Mouse (Mus musculus) layer of hippocampus, postnatal 25 days (tissue): ENCODE results near the gene Kdm6b. TPM values are rescaled to one million over a fixed set of nuclear protein-coding genes. Genes with fewer than 3 reads are reported as not detected.
A peak's percentile ranks its signal among the peaks of the same experiment; 100 is the strongest.

Experiments
- DNase-seq, 2 experiments: peaks; one replicate each; pipeline ENCODE4 v3.0.0; 2022; ENCODE audit warnings: mixed read lengths in 2 of 2, low spot score in 1 of 2; ENCODE audit errors: extremely low spot score in 1 of 2
- total RNA-seq, 2 experiments: library from RNA; stranded (reverse); gene quantifications; 2 replicates each; pipeline ENCODE4 v1.2.3; 2021

Kdm6b gene
- 10 to 100 TPM; 28.5 to 41.2 TPM for total RNA-seq

DNA sequence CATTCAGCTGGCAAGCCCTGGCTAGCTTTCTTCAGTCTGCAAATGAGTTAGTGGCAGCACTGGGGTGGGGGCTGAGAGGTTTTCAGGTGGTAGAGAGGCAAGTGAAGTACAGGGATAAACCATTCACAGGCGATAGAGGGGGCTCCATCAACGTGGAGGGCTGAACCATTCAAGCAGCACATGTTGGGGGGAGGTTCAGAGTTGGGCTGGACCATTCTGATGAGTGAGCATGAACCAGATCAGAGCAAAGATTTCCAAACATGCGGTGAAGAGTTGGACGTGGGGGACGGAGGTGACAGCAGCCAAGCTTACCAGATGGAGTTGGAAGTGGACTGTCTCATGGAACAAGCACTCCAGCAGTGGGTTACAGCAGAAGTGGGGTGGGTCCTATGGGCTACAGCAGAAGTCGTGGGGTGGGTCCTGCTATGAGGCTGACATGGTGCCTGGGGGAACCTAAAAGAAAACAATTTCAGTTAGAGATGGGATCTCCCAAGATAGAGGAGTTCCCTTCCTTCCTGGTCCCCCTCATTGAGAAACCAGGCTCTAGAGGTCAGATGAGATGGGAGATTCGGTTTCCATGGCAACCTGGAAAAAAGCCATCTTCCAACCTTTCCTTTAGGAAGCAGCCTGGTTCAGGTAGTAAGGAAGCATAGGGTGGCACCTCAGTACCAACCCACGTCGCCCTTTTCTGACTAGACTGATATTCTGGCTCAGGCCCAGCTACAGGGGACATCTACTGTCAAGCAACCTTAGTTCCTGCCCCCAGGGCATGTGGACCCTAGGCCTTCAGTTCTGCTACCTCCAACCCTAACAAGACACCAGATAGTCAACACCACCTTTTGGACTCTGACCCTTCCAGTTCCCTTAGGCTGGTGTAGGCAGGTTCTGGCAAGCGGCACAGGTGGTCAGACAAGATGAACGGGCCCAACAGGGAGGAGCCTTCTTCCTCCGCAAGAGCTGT, at the start of gene Kdm6b:
TSS of gene Kdm6b (minus strand) at position 455 of the 961 bp plus-strand sequence.
- peak in 1 of 2 experiments; percentile 48 for DNase-seq

DNA sequence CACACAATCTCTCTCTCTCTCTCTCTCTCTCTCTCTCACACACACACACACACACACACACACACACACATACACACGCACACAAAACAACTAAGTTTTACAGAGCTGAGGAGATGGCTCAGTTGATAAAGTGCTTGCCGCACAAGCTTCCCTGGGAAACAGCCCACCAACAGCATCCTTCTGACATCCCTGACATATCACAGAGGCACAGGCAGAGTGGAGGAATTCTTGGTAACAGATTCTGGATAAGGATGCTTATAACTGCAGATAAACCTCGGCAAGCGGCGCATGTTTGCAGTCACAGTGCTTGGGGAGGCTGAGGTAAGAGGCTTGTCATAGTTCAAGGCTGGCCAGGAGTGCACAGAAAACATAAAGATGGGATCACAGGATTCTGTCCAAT, 48.1 kb upstream of the Kdm6b start:
- DNase-seq = no peak

DNA sequence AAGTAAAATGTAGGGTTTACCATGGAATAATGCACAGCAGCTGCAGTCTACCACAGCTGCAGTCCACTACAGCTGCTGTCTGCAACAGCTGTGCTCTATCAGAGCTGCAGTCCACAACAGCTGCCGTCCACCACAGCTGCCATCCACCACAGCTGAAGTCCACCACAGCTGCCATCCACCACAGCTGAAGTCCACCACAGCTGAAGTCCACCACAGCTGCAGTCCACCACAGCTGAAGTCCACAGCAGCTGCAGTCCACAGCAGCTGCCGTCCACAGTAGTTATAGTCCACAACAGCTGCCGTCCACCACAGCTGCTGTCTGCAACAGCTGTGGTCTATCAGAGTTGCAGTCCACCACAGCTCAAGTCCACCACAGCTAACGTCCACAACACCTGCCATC, 46.4 kb upstream of the Kdm6b start:
- no peak for DNase-seq

DNA sequence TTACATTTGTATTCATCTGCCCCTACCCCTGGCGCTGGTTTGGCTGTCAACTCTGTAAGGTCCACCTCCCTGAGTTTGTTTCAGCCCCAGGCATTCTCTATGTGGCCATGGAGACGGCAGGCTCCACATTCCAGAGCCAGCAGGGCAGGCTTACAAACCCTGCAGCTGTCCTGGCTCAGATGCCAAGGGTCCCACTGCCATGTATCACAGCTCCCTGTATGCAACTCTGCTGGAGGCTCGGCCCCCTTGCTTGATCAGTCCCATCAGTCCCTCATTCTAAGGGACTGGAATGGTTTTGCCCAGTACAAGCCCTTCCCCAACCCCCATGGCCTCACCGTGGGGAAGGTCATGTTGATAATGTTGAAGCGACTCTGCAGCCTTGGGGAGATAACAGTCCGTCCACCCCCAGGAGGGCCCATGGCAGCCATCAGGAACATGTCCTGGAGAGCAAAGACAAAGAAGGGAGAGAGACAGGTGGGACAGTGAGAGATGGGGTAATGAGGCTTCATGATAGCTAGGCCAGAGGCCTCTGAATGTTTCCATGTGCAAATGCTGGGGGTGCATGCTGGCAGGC, 43.6 kb upstream of the Kdm6b start:
- peak in 1 of 2 experiments; percentile 5 for DNase-seq

DNA sequence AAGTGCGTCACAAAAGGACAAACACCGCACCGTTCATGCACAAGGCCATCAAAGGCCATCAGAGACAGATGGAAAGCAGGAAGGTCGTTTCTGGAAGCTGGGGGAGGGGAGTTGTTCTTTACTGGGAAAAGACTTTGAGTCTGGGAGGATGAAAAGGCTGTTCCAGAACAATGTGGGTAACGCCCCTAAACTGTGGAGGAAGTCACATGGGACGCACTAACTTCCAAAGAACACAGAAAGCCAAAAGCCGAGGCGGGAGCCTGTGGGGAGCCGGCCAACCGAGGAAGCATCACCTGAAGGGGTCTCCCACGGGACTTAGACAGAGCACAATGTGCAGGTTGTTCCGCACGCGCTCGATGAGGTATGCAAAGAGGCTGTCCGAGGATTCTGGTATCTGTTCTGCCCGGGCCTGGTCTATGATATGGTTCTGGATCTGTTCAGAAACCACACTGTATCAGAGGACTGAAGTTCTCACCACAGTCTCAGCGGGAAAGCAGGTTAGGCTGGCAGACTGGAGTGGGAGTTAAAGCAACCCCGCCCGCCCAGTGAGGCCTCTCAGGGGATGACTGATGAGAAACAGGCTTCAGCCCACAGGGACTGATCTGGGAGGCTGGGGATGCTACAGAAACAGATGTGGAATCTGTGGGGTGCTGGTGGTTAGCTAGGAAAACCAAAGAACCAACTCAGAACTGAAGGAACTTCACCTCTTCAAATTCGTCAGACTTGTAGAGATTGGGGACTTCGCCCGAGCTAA, 38.8 kb upstream of the Kdm6b start:
- DNase-seq = no peak

DNA sequence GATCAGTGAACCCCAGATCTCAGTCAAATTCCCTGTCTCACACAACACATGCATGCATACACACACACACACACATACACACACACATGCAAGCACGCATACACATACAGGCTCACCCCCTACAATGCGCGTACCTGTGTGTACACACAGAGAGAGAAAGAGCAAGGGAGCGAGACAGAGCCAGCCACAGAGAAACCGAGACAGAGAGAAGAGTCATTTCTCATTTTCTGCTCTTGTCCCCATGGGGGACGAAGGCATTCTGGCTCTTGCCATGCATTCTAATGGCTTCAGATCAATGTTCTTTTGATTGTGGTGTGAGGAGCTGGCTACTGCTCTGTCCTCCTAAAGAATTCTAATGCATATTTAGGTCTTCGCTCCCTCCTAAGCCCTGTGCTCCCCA, 33.8 kb upstream of the Kdm6b start:
- DNase-seq = no peak

DNA sequence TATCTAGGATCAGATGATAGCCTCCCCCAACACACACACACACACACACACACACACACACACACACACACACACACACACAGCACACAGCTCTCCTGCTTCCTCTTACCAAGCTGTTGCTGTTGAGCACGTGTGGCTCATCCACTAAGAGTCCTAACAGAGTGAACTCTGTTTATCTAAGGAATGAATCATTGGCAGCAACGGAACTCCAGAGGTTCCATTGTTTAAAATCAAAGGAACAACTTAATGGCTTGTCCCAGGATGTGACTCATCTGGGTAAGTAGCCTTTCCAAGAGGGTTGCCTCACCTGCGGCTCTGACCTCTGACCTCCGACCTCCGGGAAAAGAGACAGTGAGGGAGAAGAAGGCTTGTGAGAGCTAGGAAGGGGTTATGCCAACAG, 29.9 kb upstream of the Kdm6b start:
- no peak for DNase-seq

DNA sequence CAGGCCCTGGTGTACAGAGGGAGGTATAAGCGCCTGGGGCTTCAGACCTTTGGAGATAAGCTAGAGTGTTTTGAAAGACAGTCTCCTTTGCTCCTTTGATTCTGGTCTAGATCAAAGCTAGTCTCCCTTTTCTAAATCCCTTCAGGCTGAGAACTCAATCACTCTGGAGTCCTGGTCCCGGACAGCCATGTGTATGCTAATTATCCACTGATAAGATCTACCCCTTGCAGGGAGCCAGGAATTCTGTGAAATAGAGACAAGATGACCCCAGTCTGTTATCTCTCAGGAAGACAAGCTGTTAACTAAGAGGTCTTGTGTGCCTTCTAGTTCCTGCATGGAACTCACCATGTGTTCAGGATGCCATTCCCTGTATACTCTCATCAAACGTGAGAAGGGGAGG, 23.8 kb upstream of the Kdm6b start:
- no peak for DNase-seq

DNA sequence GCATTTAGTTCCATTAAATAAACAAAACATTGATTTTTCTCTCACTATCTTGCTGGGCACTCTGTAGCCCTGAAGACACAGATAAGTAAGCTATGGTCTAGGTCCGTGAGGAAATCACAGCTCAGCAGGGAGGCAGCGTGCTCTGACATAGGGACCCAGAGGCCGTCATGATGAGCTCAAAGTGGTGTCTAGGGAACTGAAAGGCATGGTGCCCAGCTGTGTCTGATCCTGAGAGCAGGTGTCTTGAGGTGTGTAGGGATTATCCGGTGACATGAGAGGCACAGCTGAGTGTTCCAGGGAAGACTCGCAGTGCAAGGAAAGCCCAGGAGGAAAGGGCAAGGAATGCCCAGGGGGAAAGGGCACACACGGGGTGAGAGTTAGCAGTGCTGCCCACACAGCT, 19.7 kb upstream of the Kdm6b start:
- DNase-seq = no peak

DNA sequence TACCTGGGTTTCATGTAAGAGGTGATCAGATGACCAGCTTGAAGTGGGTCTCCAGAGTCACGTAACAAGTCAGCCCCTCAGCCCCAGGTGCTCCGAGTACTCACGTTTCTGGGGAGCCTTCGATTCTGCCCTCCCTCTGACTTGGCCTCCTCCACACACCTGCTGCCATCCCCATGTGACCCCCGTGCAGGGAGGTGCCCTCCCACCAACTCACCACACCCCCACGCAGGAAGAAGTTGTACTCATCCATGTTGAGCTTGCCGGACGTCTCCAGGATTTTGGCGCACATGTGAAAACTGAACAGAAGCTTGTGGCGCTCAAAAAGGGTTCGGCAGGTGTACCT, 19.1 kb upstream of the Kdm6b start:
- DNase-seq = no peak

DNA sequence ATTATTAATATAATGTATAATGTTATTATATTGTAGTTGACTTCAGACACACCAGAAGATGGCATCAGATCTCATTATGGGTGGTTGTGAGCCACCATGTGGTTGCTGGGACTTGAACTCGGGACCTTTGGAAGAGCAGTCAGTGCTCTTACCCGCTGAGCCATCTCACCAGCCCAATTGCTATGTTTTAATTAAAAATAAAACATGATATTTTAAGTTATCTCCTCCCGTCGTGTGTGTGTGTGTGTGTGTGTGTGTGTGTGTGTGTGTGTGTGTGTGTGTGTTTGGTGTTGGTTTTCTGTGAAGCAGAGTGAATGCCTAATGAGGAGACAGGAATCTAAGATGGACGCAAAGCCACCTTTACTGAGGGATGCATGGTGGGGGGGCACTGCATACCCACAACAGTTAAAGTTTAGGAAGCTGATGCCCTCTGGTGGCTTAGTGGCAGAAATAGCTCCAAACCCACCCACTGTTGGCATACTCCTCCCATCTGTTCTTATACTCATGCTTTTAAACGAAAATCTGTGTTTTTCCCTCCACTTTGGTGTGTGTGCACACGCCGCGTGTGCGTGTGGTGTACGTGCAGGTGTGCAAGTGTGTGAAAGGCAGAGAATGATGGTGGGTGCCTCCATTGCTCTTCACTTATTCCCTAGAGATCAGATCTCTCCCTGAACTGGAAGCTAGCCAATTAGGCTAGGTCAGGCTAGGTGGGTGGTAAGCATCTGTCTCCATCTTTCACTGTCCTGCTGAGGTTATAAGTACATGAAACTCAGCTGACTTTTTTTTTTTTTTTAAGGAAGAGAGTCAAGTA, 18.6 kb upstream of the Kdm6b start:
- DNase-seq = peak in 1 of 2 experiments; percentile 59

DNA sequence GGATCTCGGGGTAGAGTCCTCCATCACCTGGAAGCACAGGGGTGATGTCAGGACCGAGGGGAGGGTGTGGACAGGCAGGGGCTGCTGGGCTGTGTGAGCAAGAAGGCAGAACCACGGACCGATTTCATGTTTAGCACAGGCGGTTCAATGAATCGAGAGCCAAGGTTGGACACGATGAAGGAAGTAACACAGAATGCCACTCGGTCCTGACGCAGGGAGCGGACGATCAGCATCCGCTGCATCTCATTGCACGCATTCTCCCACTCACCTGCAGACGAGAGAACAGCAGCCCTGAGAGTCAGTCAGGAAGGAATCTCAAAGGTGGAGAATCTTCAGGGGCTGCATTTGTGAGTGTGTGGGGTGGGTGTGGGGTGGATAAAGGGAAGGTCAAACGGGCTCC, 17.2 kb upstream of the Kdm6b start:
- DNase-seq = no peak

DNA sequence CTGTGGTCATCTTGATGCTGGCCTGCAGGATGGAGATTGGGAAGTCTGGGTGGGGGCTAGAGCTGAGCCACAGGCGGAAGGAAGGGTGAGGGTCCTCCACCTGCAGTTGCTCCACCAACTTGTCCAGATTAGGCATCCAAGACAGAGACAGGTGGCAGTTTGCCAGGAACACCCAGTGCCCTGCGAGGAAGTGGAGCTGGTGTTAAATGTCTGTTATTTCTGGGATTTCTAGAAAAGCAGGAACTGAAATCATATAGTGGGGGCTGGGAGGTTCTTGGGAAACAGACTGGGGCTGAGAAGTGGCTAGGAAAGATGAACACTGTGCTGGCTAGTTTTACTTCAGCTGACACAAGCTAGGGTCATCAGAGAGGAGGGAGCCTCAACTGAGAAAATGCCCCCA, 15.8 kb upstream of the Kdm6b start:
- DNase-seq = no peak

DNA sequence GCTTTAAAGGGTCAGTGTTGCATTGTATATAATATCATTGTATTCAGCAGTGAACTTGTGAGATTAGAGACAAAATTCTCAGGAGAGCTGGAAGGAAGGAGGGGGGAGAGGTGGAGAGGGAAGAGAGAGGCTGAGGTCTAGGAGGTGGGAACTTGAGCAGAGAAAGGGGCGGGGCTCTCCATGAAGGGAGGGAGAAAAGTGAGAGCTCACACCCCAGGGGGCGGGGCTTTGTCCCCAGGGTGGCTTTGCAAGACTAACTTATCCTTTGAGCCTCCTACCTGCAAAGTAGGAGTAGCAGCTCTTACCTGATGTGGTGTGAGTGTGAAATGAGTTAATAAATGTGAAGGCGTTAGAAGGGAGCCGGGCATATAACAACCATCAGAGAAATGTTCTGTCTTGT, 15.3 kb upstream of the Kdm6b start:
- no peak for DNase-seq

DNA sequence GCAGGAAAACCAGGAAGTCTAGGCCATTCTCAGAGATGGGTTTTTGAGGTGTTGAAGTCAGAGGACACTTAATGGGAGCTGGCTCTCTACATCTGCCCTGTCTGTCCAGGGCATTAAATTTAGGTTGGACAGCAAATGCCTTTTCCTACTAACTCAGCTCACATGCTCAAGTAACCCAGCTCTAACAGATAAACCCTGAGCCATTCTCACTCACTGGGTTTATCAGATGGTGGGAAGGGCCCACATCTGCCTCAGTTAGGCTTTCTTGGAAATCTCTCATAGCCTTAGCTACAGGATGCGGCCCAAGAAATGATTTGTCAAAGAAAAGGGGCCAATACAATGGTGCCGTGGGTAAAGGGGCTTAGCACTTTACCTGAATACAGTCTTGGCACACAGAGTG, 12.8 kb upstream of the Kdm6b start:
- DNase-seq = no peak

DNA sequence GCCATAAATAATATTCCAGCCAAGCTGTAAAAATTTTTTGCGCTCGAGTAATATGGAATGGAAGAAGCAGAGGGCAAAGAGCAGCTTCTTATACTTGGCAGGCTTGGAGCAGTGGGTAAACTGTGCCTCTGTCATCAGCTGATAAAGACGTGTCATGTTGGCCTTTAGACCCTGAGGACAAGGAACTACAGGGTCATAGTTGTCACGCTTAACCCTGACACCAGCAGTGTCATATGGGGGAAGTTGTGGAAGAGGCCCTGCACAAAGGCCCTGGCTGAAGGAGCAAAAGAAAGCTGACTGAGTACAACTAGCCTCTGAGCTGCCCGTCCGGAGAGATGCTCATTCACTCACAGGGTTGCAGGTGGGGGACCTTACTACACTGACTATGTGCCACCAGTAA, 10.4 kb upstream of the Kdm6b start:
- no peak for DNase-seq

DNA sequence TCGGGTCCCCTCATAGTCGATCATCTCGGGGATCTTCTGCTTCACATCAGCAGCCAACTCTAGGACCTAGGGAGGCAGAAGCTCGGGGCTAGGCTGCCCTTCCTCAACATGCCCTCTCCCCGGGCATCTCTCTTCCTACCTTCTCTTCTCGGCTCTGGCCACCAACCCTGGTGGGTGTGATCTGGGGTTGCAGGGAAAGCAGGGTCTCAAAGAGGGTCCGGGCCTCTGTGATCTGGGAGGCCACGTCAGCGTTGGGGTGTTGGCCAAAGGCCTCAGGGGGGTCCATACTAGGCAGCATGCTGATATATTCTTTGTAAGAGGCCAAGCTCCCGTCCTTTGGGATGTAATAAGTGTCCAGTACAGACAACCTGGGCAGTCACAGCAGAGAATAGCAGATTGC, 9.4 kb upstream of the Kdm6b start:
- no peak for DNase-seq

DNA sequence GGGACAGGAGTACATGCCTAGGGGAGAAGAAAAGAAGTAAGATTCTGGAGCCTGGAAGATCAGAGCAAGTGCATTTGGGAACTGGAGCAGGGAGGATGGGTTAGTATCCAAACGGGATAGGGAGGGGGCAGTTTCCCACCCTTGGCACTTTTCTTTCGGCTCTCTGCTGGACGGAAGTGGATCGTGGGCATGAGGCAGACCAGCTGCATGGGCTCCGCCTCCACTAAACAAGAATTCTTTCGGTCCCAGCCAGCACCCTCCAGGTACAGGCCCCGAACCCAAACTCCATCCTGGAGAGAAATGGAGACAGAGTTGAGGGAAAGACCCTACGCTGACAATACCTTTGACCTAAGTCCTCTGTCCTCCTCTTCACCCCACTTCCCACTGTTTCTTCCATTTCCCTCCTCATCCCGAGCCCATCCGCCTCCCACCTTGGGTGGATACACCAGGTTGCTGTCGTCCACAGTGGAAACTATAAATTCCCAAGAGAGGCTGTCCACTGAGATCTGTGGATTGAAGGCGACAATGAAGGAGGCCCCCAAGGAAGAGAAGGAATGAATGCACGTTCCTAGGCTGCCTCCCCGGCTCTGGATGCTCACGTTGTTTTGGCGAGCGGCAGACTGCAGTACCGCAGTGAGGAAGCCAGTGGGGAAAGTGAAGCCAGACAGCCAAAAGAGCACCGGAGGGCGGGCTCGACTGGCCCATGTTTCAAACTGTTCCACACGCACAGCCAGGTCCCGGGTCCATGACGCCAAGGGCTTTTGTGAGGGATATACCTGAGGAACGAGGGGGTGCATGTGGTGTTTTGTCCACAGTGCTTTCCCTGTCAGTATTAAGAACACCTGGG, 7.9 kb upstream of the Kdm6b start:
- no peak for DNase-seq

DNA sequence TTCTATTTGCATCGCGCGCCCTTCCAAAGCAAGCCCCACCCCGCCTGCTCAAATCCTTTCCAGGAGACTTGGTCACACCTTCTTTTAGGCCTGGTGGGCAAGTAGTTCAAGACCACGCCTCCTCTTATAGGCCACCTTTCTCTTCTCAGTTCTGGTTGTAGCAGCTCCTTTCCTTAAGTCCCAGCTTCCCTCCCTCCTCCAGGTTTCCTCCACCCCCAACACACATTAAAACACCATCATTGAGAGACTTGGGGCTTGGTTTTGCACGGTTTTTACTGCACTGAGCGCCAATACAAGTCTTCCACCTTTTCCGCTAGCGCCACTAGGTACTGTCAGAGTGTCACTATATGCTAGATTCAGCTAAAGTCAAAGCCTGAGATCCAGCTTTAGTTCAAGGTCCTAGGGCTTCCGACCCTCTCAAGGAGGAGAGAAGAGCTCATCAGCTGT, 7.1 kb upstream of the Kdm6b start:
- no peak for DNase-seq
